Mouse (Mus musculus) liver, adult 2 months (tissue): Measurements from ENCODE around the gene Arid5b. TPM values are rescaled to one million over a fixed set of nuclear protein-coding genes. Genes with fewer than 3 reads are reported as not detected.
"Not testable (repeated sequence)": the region's sequence is repeated elsewhere in the genome, so short reads cannot be mapped to it uniquely, and the experiment has no call there.

Source experiments
- DNase-seq: peaks from one replicate; pipeline ENCODE4 v3.0.0-alpha.2; 2011; ENCODE audit warnings: low read depth, low spot score; ENCODE audit errors: extremely low read depth
- H3K27ac ChIP-seq: fragments of 200-500 bp; replicated peaks from 2 replicates; pipeline ENCODE4 v1.5.1; 2012; ENCODE audit warnings: low read depth, mild to moderate bottlenecking, control low read depth, inconsistent platforms, low read length; ENCODE audit not compliant: insufficient read depth
- H3K27me3 ChIP-seq: fragments of 200-500 bp; 2 replicates; pipeline ENCODE4 v1.6.1; 2012; ENCODE audit warnings: mild to moderate bottlenecking, moderate library complexity, low read length, inconsistent platforms; ENCODE audit not compliant: control insufficient read depth, insufficient read depth
- H3K36me3 ChIP-seq: fragments of 200-500 bp; 2 replicates; pipeline ENCODE4 v1.6.1; 2012; ENCODE audit warnings: low read length, inconsistent platforms; ENCODE audit not compliant: control insufficient read depth, insufficient read depth
- H3K4me1 ChIP-seq: fragments of 200-500 bp; 2 replicates; pipeline ENCODE4 v1.6.1; 2011; ENCODE audit warnings: low read length; ENCODE audit not compliant: control insufficient read depth, insufficient read depth
- H3K4me3 ChIP-seq: fragments of 200-500 bp; 2 replicates; pipeline ENCODE4 v1.5.1; 2011; ENCODE audit warnings: low read depth, mild to moderate bottlenecking, control low read depth, low read length, moderate library complexity; ENCODE audit not compliant: insufficient read depth
- H3K79me2 ChIP-seq: fragments of 200-500 bp; 2 replicates; pipeline ENCODE4 v1.6.1; 2012; ENCODE audit warnings: inconsistent platforms, mild to moderate bottlenecking, low read length, moderate library complexity; ENCODE audit not compliant: control insufficient read depth, insufficient read depth
- H3K9ac ChIP-seq: fragments of 200-500 bp; 2 replicates; pipeline ENCODE4 v1.6.1; 2012; ENCODE audit warnings: low read depth, mild to moderate bottlenecking, control low read depth, inconsistent platforms, low read length
- CTCF ChIP-seq: fragments of 200-500 bp; IDR thresholded peaks from 2 replicates; pipeline ENCODE4 v1.5.1; 2011; ENCODE audit warnings: low read depth, low read length, control low read depth
- POLR2A ChIP-seq: fragments of 200-500 bp; IDR thresholded peaks from 2 replicates; pipeline ENCODE4 v1.6.1; 2011; ENCODE audit warnings: low read length, control low read depth; ENCODE audit not compliant: insufficient read depth; ENCODE audit errors: extremely low read depth
- WGBS: fragments of 180-500 bp; shearing (Covaris S2); methylation state at CpG from one replicate; pipeline ENCODE4 v1.1.7; 2018; 5-methylcytosine and 5-hydroxymethylcytosine counted together
- polyA plus RNA-seq: library from polyadenylated mRNA; depleted of rRNA; stranded (reverse); fragments of >200 nt; gene quantifications from 2 replicates; pipeline ENCODE4 v1.2.3, GENCODE M21; 2012
- total RNA-seq: library from RNA; depleted of rRNA; stranded (reverse); fragments of >200 nt; gene quantifications from 2 replicates; pipeline ENCODE4 v1.2.3, GENCODE M21; 2014

Arid5b gene
- total and polyA plus RNA-seq, 2 experiments, result 11.6 to 13.6 TPM

DNA sequence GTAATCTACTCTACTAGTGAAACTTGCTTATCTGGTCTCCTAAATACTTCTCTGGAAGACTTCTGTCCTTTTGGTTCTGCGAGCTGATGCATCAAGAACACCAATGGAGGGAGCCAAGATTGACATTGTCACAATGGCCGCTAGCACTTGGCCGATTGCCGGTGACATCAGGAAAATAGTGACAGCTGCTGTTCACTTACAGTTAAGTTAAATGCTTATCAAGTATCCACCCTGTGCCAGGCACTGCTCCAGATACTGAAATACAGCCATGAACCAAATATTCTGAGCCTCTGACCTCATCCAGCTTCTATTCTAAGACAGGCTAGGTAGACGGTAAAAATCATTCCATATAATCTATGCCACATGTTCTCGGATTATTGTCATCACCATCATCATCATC, 176.0 kb downstream of the Arid5b start:
- no peak overlapping the region for H3K9ac ChIP-seq
- TF ChIP-seq POLR2A, result no peak
- peaks cover 86% of the 10 kb centered on the region for H3K36me3 ChIP-seq
- H3K4me3 ChIP-seq, result no peak overlapping the region
- WGBS, result 88% methylated on average over 6 of the region's 6 CpGs
- no peaks in the 10 kb centered on the region for H3K79me2 ChIP-seq
- peaks cover 4% of the 10 kb centered on the region; the same call in 1 of the 2 replicates for H3K4me1 ChIP-seq
- no peaks in the 10 kb centered on the region for H3K27me3 ChIP-seq
- no peak overlapping the region for H3K27ac ChIP-seq
- DNase-seq, result peak; percentile 21

DNA sequence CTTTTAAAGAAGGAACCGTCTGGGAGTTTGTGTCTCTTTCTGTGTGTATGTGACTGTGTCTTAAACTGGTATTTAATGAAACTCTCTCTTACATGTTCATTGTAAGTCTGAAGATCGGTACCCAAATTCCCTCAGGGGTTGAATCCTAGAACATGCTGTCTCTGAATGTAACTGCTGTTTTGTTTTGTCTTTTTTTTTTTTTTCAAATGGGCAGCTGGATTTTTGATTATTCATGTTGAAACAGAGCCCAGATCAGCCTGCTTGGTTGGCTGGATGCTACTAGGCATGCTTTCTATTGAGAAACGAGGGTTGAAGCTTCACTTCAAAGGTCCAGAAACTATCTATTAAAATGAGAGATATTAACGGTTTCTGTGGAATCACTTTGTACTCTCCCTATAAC, 177.3 kb downstream of the Arid5b start:
- peak; percentile 29 for DNase-seq
- no peak overlapping the region for H3K4me3 ChIP-seq
- H3K27me3 ChIP-seq, result no peaks in the 10 kb centered on the region
- H3K36me3 ChIP-seq, result peaks cover 86% of the 10 kb centered on the region
- no peak for TF ChIP-seq CTCF
- no peak for TF ChIP-seq POLR2A
- H3K9ac ChIP-seq, result no peak overlapping the region
- peaks cover 4% of the 10 kb centered on the region; the same call in 1 of the 2 replicates for H3K4me1 ChIP-seq
- H3K79me2 ChIP-seq, result no peaks in the 10 kb centered on the region
- WGBS, result 56% methylated on average over 4 of the region's 4 CpGs
- no peak overlapping the region for H3K27ac ChIP-seq

DNA sequence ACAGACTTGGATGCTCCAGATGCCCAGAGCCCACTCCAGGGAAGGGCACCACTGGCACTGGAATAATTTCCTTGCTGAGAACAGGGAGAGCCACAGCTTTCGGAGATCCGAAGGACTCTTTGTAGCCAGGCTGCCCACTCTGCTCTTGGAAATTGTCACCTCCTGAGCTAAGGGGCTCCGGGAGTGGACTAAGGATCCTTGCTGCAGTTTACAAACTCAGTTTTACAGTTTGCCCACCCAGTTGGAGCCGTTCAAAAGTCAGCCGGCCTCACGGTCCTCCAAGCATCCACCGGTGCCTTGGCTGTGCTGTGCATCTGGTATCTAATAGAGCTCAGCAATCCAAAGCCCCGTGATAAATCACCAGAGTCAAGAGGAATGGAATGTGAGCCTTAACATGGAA, 178.0 kb downstream of the Arid5b start:
- DNase-seq, result no peak
- 89% methylated on average over 8 of the region's 8 CpGs for WGBS
- Histone ChIP-seq H3K4me3 (no peak overlapping the region), H3K27me3 (no peaks in the 10 kb centered on the region), H3K4me1 (peaks cover 4% of the 10 kb centered on the region; the same call in 1 of the 2 replicates), H3K9ac (no peak overlapping the region), H3K27ac (no peak overlapping the region), H3K79me2 (no peaks in the 10 kb centered on the region), H3K36me3 (peaks cover 87% of the 10 kb centered on the region)
- no peak for TF ChIP-seq CTCF
- no peak for TF ChIP-seq POLR2A

DNA sequence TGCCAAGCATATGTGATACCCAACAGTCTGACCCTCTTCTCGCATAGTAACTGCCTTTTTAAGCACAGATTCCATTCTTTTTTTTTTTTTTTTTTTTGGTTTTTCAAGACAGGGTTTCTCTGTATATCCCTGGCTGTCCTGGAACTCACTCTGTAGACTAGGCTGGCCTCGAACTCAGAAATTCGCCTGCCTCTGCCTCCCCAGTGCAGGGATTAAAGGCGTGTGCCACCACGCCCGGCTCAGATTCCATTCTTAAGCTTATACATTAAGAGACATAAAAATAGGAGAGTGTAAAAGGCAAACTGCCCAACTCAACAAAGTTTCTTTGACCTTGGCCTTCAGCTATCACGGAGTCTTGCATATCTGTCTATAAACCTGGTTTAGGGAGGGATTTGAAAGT, 178.7 kb downstream of the Arid5b start:
- H3K4me3 ChIP-seq, H3K79me2 ChIP-seq, H3K27ac ChIP-seq, H3K27me3 ChIP-seq, H3K9ac ChIP-seq, H3K4me1 ChIP-seq: not testable (repeated sequence)
- 90% methylated on average over 7 of the region's 7 CpGs for WGBS
- peaks cover 82% of the 10 kb centered on the region for H3K36me3 ChIP-seq
- peak; percentile 2 for DNase-seq

DNA sequence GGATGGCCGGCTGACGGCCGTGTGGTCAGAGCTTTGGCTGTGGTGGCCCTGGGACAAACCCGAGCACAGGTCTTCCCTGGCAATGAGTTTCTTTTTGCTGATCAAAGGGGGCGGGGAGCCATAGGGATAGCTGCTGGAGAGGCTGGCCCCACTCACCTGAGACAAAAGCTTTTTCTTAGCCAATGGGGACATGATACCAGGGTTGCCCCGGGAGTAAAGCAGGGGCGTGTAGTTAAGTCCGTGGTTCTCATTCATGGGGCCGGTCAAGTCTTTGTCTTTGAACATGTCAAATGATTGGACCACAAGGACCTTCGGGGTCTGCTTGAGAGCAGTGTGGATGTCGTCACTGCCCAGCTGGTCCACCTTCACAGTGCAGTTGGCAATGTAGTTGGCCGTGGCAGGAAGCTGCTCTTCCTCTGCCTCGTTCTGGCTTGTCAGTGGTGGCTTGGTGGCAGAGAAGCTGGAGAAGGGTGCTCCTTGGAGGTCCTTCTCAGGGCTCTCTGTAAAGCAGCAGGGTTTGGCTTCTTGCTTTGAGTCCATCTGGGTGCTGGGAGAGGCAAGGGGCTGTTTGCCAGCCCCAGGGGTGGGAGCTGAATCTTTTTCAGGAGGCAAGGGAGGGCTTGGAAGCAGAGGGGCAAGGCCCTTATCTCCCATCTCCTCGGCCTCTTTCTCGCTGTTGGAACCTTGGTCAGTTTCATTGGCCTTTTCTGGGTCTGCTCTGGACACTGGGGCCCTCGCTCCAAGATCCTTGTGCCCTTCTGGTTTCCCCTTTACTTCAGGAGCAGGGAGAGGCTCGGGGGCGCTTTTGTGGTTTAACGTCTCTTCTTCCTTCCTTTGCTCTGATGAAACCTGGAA, 180.5 kb downstream of the Arid5b start:
- no peak overlapping the region for H3K9ac ChIP-seq
- H3K4me3 ChIP-seq, result no peak overlapping the region
- H3K79me2 ChIP-seq, result no peaks in the 10 kb centered on the region
- TF ChIP-seq POLR2A (no peak), CTCF (no peak)
- H3K27me3 ChIP-seq, result no peaks in the 10 kb centered on the region
- H3K27ac ChIP-seq, result no peak overlapping the region
- peaks cover 5% of the 10 kb centered on the region for H3K4me1 ChIP-seq
- WGBS, result 95% methylated on average over 19 of the region's 19 CpGs
- DNase-seq, result peak; percentile 0
- H3K36me3 ChIP-seq, result peaks cover 75% of the 10 kb centered on the region

DNA sequence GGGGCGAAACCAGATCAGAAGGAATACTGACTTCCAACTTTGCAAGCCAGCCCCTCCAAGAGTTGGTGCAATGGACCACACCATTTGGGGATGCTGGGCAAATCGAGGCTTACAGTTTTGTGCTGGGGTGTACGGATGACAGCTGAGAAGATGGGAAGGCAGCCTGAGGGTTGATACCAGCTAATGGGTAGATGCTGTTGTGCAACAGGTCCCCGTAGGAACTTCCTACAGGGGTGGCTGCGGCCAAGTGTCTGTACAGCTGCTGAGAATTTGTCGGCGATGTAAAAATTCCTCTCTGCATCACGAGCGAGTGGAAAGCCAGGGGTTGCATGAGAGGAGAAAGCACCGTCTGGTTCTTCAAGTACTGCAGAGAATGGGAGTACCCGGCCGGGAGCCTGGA, 182.1 kb downstream of the Arid5b start:
- no peak overlapping the region for H3K9ac ChIP-seq
- TF ChIP-seq POLR2A (no peak), CTCF (no peak)
- H3K27me3 ChIP-seq, result no peaks in the 10 kb centered on the region
- DNase-seq, result peak; percentile 16
- peaks cover 61% of the 10 kb centered on the region for H3K36me3 ChIP-seq
- H3K4me1 ChIP-seq, result peaks cover 15% of the 10 kb centered on the region
- H3K79me2 ChIP-seq, result no peaks in the 10 kb centered on the region
- no peak overlapping the region for H3K27ac ChIP-seq
- 90% methylated on average over 12 of the region's 12 CpGs for WGBS
- no peak overlapping the region for H3K4me3 ChIP-seq
